Mouse (Mus musculus) forebrain, embryonic 16.5 days (tissue): ENCODE results near the gene Slc25a47. TPM values are rescaled to one million over a fixed set of nuclear protein-coding genes. Genes with fewer than 3 reads are reported as not detected.
"Not testable (repeated sequence)": the region's sequence is repeated elsewhere in the genome, so short reads cannot be mapped to it uniquely, and the experiment has no call there.

ENCODE experiments used
- ATAC-seq: fragments of 200-750 bp; cut with Nextera tagmentation; 2 replicates; pipeline ENCODE4 v1.8.0; 2017; ENCODE audit warnings: mild to moderate bottlenecking, moderate library complexity
- H3K27ac ChIP-seq: fragments of 300-500 bp; sonication (generic); 2 replicates; pipeline ENCODE4 v1.5.1; 2014; ENCODE audit warnings: low read length, control low read depth
- H3K27me3 ChIP-seq: fragments of 300-500 bp; sonication (generic); replicated peaks from 2 replicates; pipeline ENCODE4 v1.6.1; 2014; ENCODE audit warnings: low read length; ENCODE audit not compliant: control insufficient read depth, insufficient read depth
- H3K36me3 ChIP-seq: fragments of 300-500 bp; sonication (generic); 2 replicates; pipeline ENCODE4 v1.6.1; 2014; ENCODE audit not compliant: control insufficient read depth, insufficient read depth
- H3K4me1 ChIP-seq: fragments of 300-500 bp; sonication (generic); replicated peaks from 2 replicates; pipeline ENCODE4 v1.6.1; 2014; ENCODE audit warnings: low read length; ENCODE audit not compliant: control insufficient read depth, insufficient read depth
- H3K4me2 ChIP-seq: fragments of 300-500 bp; sonication (generic); 2 replicates; pipeline ENCODE4 v1.6.1; 2014; ENCODE audit warnings: mild to moderate bottlenecking, low read length, control low read depth
- H3K4me3 ChIP-seq: fragments of 300-500 bp; sonication (generic); replicated peaks from 2 replicates; pipeline ENCODE4 v1.5.1; 2014; ENCODE audit warnings: mild to moderate bottlenecking, low read length, control low read depth
- H3K9ac ChIP-seq: fragments of 300-500 bp; sonication (generic); replicated peaks from 2 replicates; pipeline ENCODE4 v1.6.1; 2014; ENCODE audit warnings: low read depth, low read length, control low read depth
- H3K9me3 ChIP-seq: fragments of 300-500 bp; sonication (generic); 2 replicates; pipeline ENCODE4 v1.6.1; 2016; ENCODE audit warnings: low read length; ENCODE audit not compliant: control insufficient read depth
- WGBS: fragments of 180-500 bp; shearing (Covaris S2); extraction: QIAGEN DNeasy Blood & Tissue Kit; methylation state at CpG from one replicate; pipeline ENCODE4 v1.1.7; 2014; 5-methylcytosine and 5-hydroxymethylcytosine counted together
- polyA plus RNA-seq: library from polyadenylated mRNA; unstranded; fragments of >200 nt; fragmentation: Nextera tagmentation; extraction: Ambion mirVana; gene quantifications from 2 replicates; pipeline ENCODE4 v1.2.1, GENCODE M21; 2015

Slc25a47 gene
- polyA plus RNA-seq, 1 experiment from 2014 or later: 13.5 TPM

- H3K4me2 ChIP-seq: no peak overlapping the region
- H3K27me3 ChIP-seq: no peaks in the 10 kb centered on the region
- no peak overlapping the region for H3K9ac ChIP-seq
- 91% methylated on average over 3 of the region's 3 CpGs for WGBS
- ATAC-seq: no peak
- H3K4me3 ChIP-seq: no peak overlapping the region
- H3K4me1 ChIP-seq: peaks cover 41% of the 10 kb centered on the region
- H3K36me3 ChIP-seq: no peaks in the 10 kb centered on the region
- no peak overlapping the region for H3K27ac ChIP-seq
- no peaks in the 10 kb centered on the region for H3K9me3 ChIP-seq
These were observed 2.4 kb upstream of the Slc25a47 start for GRCm38 (mm10) chr12:108833408-108833807.

DNA sequence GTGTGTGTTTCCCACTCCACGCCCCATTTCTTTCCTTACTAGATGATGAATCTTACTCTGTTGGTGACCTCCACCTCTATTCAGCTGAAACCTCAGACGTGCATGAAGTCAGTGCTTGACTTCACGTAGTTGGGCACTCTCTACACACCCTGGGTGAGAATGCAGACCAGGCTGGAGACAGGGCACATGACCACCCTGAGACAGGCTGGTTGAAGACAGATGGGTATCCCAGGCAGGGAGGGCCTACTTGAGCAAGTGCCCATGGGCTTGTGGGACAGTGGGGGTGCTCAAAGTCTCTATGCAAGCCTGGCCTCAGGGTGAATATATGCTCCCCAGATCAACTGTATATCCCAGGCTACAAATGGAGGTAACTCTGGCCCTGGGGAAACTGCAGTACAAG lies 1.5 kb upstream of the Slc25a47 start:
- Histone ChIP-seq H3K9me3 (no peaks in the 10 kb centered on the region), H3K4me3 (no peak overlapping the region; the same call in 1 of the 2 replicates), H3K27ac (no peak overlapping the region), H3K9ac (peak overlapping the region; percentile 84; the same call in 1 of the 2 replicates), H3K27me3 (no peaks in the 10 kb centered on the region), H3K4me1 (peaks cover 41% of the 10 kb centered on the region), H3K4me2 (peak overlapping the region; percentile 88), H3K36me3 (no peaks in the 10 kb centered on the region)
- 80% methylated on average over 3 of the region's 3 CpGs for WGBS
- ATAC-seq: no peak

DNA sequence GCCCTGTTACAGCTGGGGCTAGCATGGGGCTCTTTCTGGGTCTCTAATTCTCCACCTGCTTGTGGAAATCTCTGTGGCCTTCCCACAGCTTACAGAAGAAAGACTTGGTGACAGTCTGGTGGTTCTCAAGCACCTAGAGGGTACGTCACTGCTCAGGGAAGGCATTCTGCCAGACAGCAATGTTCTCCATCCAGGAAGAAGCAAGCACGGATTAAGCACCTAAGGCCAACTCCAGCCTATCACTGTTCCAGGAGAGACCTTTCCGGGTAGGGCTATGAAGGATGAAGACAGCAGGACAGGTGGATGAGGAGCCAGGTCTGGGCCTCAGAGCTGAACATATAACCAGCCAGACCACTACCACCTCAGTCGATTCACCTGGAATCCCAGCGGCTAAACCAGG lies 1.1 kb upstream of the Slc25a47 start:
- Histone ChIP-seq H3K4me3 (peak overlapping the region; percentile 93), H3K4me2 (peak overlapping the region; percentile 88), H3K9me3 (no peaks in the 10 kb centered on the region), H3K4me1 (peaks cover 42% of the 10 kb centered on the region), H3K9ac (peak overlapping the region; percentile 84), H3K36me3 (no peaks in the 10 kb centered on the region), H3K27ac (no peak overlapping the region), H3K27me3 (no peaks in the 10 kb centered on the region)
- no peak for ATAC-seq
- 28% methylated on average over 5 of the region's 5 CpGs for WGBS

- Histone ChIP-seq H3K27ac (peak overlapping the region; percentile 28; the same call in 1 of the 2 replicates), H3K27me3 (no peaks in the 10 kb centered on the region), H3K9me3 (no peaks in the 10 kb centered on the region), H3K4me3 (peak overlapping the region; percentile 93), H3K4me1 (peaks cover 44% of the 10 kb centered on the region), H3K36me3 (no peaks in the 10 kb centered on the region), H3K4me2 (peak overlapping the region; percentile 88), H3K9ac (peak overlapping the region; percentile 84)
- whole genome bisulfite sequencing: 2% methylated on average over 49 of the region's 51 CpGs
- peak; percentile 14 for ATAC-seq
These were observed 522 bp upstream of the Slc25a47 start for GRCm38 (mm10) chr12:108835208-108835839.

DNA sequence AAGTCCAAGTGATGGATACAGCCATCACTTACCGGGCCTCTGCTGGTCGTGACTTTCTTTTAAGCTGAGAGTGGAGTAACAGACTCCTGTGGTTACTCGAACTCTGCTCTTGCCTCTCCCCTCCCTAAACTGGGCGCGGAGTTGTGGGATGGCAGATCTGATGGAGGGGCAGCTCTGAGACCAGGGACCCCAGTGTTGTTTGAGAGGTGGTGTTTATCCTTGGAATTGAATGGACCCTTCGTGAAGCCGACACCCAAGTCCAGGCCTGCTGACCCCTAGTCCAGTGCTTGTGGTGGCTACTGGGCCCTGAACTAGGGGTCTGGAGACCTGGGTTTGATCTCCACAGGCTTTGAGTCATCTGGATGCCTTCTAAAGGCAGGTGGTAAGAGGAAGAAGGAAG lies 876 bp downstream of the Slc25a47 start:
- H3K4me3 ChIP-seq: peak overlapping the region; percentile 93
- no peaks in the 10 kb centered on the region for H3K9me3 ChIP-seq
- 0 out of 2 replicates have a peak, but pooled peaks cover 3% of the 10 kb centered on the region for H3K36me3 ChIP-seq
- peaks cover 49% of the 10 kb centered on the region for H3K4me1 ChIP-seq
- H3K9ac ChIP-seq: peak overlapping the region; percentile 83
- H3K27me3 ChIP-seq: no peaks in the 10 kb centered on the region
- no peak for ATAC-seq
- H3K4me2 ChIP-seq: peak overlapping the region; percentile 71
- no peak overlapping the region for H3K27ac ChIP-seq
- 57% methylated on average over 7 of the region's 7 CpGs for WGBS

GRCm38 (mm10) chr12:108841181-108841580 lies 5.3 kb downstream of the Slc25a47 start:
- Histone ChIP-seq H3K27ac (peak overlapping the region; percentile 33; the same call in 1 of the 2 replicates), H3K36me3 (peaks cover 16% of the 10 kb centered on the region), H3K4me3 (no peak overlapping the region), H3K4me2 (no peak overlapping the region), H3K9ac (no peak overlapping the region), H3K4me1 (peaks cover 34% of the 10 kb centered on the region), H3K9me3 (no peaks in the 10 kb centered on the region), H3K27me3 (no peaks in the 10 kb centered on the region)
- ATAC-seq: no peak
- 83% methylated on average over 6 of the region's 6 CpGs for WGBS

GRCm38 (mm10) chr12:108842663-108843062 lies 6.8 kb downstream of the Slc25a47 start:
- no peaks in the 10 kb centered on the region for H3K9me3 ChIP-seq
- no peak overlapping the region for H3K27ac ChIP-seq
- ATAC-seq: no peak
- H3K27me3 ChIP-seq: no peaks in the 10 kb centered on the region
- H3K36me3 ChIP-seq: peaks cover 16% of the 10 kb centered on the region
- no peak overlapping the region for H3K4me3 ChIP-seq
- no peak overlapping the region for H3K9ac ChIP-seq
- no peak overlapping the region for H3K4me2 ChIP-seq
- H3K4me1 ChIP-seq: peaks cover 21% of the 10 kb centered on the region
- 93% methylated on average over 7 of the region's 7 CpGs for WGBS

DNA sequence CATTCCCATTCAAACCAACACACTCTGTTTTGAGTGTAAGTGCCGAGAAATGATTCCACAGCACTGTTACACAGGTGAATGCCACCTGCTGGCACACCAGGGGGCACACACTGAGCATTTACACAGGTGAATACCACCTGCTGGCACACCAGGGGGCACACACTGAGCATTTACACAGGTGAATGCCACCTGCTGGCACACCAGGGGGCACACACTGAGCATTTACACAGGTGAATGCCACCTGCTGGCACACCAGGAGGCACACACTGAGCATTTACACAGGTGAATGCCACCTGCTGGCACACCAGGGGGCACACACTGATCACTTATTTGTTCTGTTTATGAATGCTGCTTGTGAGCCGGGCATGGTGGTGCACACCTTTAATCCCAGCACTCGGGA lies 12.2 kb downstream of the Slc25a47 start:
- H3K9ac ChIP-seq, H3K27me3 ChIP-seq, ATAC-seq, H3K9me3 ChIP-seq, H3K4me2 ChIP-seq, H3K36me3 ChIP-seq, H3K27ac ChIP-seq, H3K4me3 ChIP-seq, H3K4me1 ChIP-seq: not testable (repeated sequence)
- WGBS: 96% methylated on average over 3 of the region's 3 CpGs

DNA sequence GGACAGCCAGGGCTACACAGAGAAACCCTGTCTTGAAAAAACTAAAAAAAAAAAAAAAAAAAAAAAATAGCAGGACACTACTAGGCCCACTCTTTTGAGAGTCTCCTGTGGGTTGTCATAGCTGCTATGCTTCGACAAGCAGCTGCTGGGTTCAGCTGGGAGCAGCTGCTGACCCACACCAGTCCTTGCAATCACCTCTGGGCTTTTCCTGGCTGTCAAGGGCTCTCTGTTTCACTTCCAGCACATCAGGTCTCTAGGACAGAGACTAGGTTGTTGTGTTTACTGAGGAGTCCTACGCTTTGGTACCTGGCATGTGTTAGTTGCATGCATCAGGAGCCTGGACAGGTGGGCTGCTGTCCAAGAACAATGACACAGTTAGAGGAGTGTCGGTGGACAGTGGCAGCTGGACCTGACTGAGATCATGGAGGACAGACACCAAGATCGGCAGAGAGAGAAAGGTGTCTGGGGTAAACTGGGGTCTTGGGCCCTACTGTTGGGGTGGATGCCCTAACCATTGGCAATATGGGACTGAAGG lies 13.7 kb downstream of the Slc25a47 start:
- no peaks in the 10 kb centered on the region for H3K27me3 ChIP-seq
- WGBS: 78% methylated on average over 4 of the region's 4 CpGs
- no peak overlapping the region for H3K4me2 ChIP-seq
- H3K9me3 ChIP-seq: no peaks in the 10 kb centered on the region
- no peak overlapping the region for H3K4me3 ChIP-seq
- no peak overlapping the region for H3K27ac ChIP-seq
- no peak overlapping the region for H3K9ac ChIP-seq
- no peak for ATAC-seq
- H3K36me3 ChIP-seq: peaks cover 6% of the 10 kb centered on the region; the same call in 1 of the 2 replicates
- no peaks in the 10 kb centered on the region for H3K4me1 ChIP-seq
